Mouse (Mus musculus) thymus, adult 2 months (tissue): Measurements from ENCODE around the gene Commd9. TPM values are rescaled to one million over a fixed set of nuclear protein-coding genes. Genes with fewer than 3 reads are reported as not detected.

Source experiments
- DNase-seq: peaks from one replicate; pipeline ENCODE4 v3.0.0; 2021
- H3K27ac ChIP-seq: fragments of 200-500 bp; 2 replicates; pipeline ENCODE4 v1.5.1; 2012; ENCODE audit warnings: low read length, control low read depth; ENCODE audit not compliant: control insufficient read depth, insufficient read depth
- H3K27me3 ChIP-seq: fragments of 200-500 bp; 2 replicates; pipeline ENCODE4 v1.6.1; 2012; ENCODE audit warnings: mild to moderate bottlenecking, low read length, moderate library complexity, mixed read lengths; ENCODE audit not compliant: control insufficient read depth, insufficient read depth
- H3K36me3 ChIP-seq: fragments of 200-500 bp; 2 replicates; pipeline ENCODE4 v1.6.1; 2012; ENCODE audit warnings: mild to moderate bottlenecking, low read length, moderate library complexity; ENCODE audit not compliant: control insufficient read depth, insufficient read depth
- H3K4me1 ChIP-seq: fragments of 200-500 bp; replicated peaks from 2 replicates; pipeline ENCODE4 v1.6.1; 2012; ENCODE audit warnings: low read length; ENCODE audit not compliant: control insufficient read depth, insufficient read depth
- H3K4me3 ChIP-seq: fragments of 200-500 bp; 2 replicates; pipeline ENCODE4 v1.5.1; 2012; ENCODE audit warnings: mild to moderate bottlenecking, low read length, control low read depth, moderate library complexity; ENCODE audit not compliant: control insufficient read depth, insufficient read depth
- CTCF ChIP-seq: fragments of 200-500 bp; IDR thresholded peaks from 2 replicates; pipeline ENCODE4 v1.5.1; 2012; ENCODE audit warnings: mild to moderate bottlenecking, control low read depth, low read length, moderate library complexity, borderline replicate concordance; ENCODE audit not compliant: control insufficient read depth, poor library complexity, insufficient read depth; ENCODE audit errors: extremely low read depth
- POLR2A ChIP-seq: fragments of 200-500 bp; IDR thresholded peaks from 2 replicates; pipeline ENCODE4 v1.6.1; 2012; ENCODE audit warnings: mild to moderate bottlenecking, low read length, control low read depth, moderate library complexity; ENCODE audit not compliant: control insufficient read depth, poor library complexity, insufficient read depth; ENCODE audit errors: extremely low read depth
- WGBS: fragments of 180-500 bp; shearing (Covaris S2); methylation state at CpG from one replicate; pipeline ENCODE4 v1.1.7; 2018; 5-methylcytosine and 5-hydroxymethylcytosine counted together
- polyA plus RNA-seq: library from polyadenylated mRNA; depleted of rRNA; stranded (reverse); fragments of >200 nt; gene quantifications from 2 replicates; pipeline ENCODE4 v1.2.3, GENCODE M21; 2012; rRNA removed

Commd9 gene
- 50.4 and 53.2 TPM in 2 replicates for polyA plus RNA-seq

- H3K27ac ChIP-seq = no peak within 1 kb of the TSS
- peak; percentile 96 for DNase-seq
Observed at GRCm38 (mm10) chr2:101885768-101886438, at the start of gene Commd9. Gene Commd9, plus strand, starts transcription at chr2:101886247.

GRCm38 (mm10) chr2:101842756-101843155 lies 43.3 kb upstream of the Commd9 start:
- WGBS = 95% methylated on average over 7 of the region's 7 CpGs
- Histone ChIP-seq H3K27ac (no peak overlapping the region), H3K4me1 (no peaks in the 10 kb centered on the region), H3K36me3 (no peaks in the 10 kb centered on the region), H3K4me3 (no peak overlapping the region), H3K27me3 (no peaks in the 10 kb centered on the region)
- TF ChIP-seq CTCF = no peak
- no peak for TF ChIP-seq POLR2A
- DNase-seq = no peak

More at GRCm38 (mm10) chr2:101885768-101886438, at the start of gene Commd9:
- Histone ChIP-seq H3K4me1 (peaks cover 2% of the 10 kb centered on the region; the same call in 1 of the 2 replicates), H3K4me3 (peak within 1 kb of the TSS; percentile 78), H3K36me3 (no peaks in the 10 kb centered on the region), H3K27me3 (no peaks in the 10 kb centered on the region)
- 13% methylated on average over 22 of the region's 22 CpGs for WGBS
- TF ChIP-seq POLR2A (no peak), CTCF (no peak)

- Histone ChIP-seq H3K27ac (no peak overlapping the region), H3K4me3 (no peak overlapping the region), H3K4me1 (no peaks in the 10 kb centered on the region), H3K27me3 (no peaks in the 10 kb centered on the region), H3K36me3 (no peaks in the 10 kb centered on the region)
- no peak for TF ChIP-seq POLR2A
- no peak for TF ChIP-seq CTCF
- DNase-seq = no peak
- 86% methylated on average over 7 of the region's 7 CpGs for WGBS
Observed at GRCm38 (mm10) chr2:101854792-101855191, 31.3 kb upstream of the Commd9 start.

- 55% methylated on average over 9 of the region's 9 CpGs for WGBS
- H3K27me3 ChIP-seq = no peaks in the 10 kb centered on the region
- TF ChIP-seq POLR2A (no peak), CTCF (no peak)
- DNase-seq = no peak
- no peaks in the 10 kb centered on the region for H3K4me1 ChIP-seq
- no peaks in the 10 kb centered on the region for H3K36me3 ChIP-seq
- no peak overlapping the region for H3K4me3 ChIP-seq
- no peak overlapping the region for H3K27ac ChIP-seq
Observed at GRCm38 (mm10) chr2:101856174-101856573, 29.9 kb upstream of the Commd9 start.

GRCm38 (mm10) chr2:101860920-101861485 lies 25.0 kb upstream of the Commd9 start:
- DNase-seq = no peak
- no peak overlapping the region for H3K27ac ChIP-seq
- 95% methylated on average over 3 of the region's 3 CpGs for WGBS
- no peak overlapping the region for H3K4me3 ChIP-seq
- H3K4me1 ChIP-seq = no peaks in the 10 kb centered on the region
- H3K27me3 ChIP-seq = no peaks in the 10 kb centered on the region
- H3K36me3 ChIP-seq = no peaks in the 10 kb centered on the region
- TF ChIP-seq POLR2A = no peak
- TF ChIP-seq CTCF = no peak

GRCm38 (mm10) chr2:101862219-101863123 lies 23.6 kb upstream of the Commd9 start:
- DNase-seq = no peak
- 78% methylated on average over 15 of the region's 15 CpGs for WGBS

GRCm38 (mm10) chr2:101868683-101869082 lies 17.4 kb upstream of the Commd9 start:
- no peak for DNase-seq
- Histone ChIP-seq H3K27ac (no peak overlapping the region), H3K27me3 (no peaks in the 10 kb centered on the region), H3K4me1 (peaks cover 2% of the 10 kb centered on the region), H3K4me3 (no peak overlapping the region), H3K36me3 (no peaks in the 10 kb centered on the region)
- 87% methylated on average over 4 of the region's 4 CpGs for WGBS
- no peak for TF ChIP-seq CTCF
- no peak for TF ChIP-seq POLR2A

More at GRCm38 (mm10) chr2:101862219-101863123, 23.6 kb upstream of the Commd9 start:
- H3K36me3 ChIP-seq = no peaks in the 10 kb centered on the region
- H3K4me3 ChIP-seq = no peak overlapping the region
- no peak overlapping the region for H3K27ac ChIP-seq
- no peaks in the 10 kb centered on the region for H3K27me3 ChIP-seq
- H3K4me1 ChIP-seq = no peaks in the 10 kb centered on the region
- TF ChIP-seq CTCF = no peak
- TF ChIP-seq POLR2A = no peak
